Mouse (Mus musculus): ENCODE data around the gene Aox4. TPM values are rescaled to one million over a fixed set of nuclear protein-coding genes. Genes with fewer than 3 reads are reported as not detected.
A peak's percentile ranks its signal among the peaks of the same experiment; 100 is the strongest.

Aox4 gene
- total and polyA plus RNA-seq, 2 experiments from 2014 or later: not detected

- Histone ChIP-seq H3K4me1 (ENCODE audit: control insufficient read depth, insufficient read depth) (peaks cover 3% of the 10 kb centered on the region; the same call in 1 of the 2 replicates), H3K4me2 (ENCODE audit: low read depth, low read length) (no peak overlapping the region), H3K27ac (ENCODE audit: low read depth) (no peak overlapping the region), H3K9ac (replicated peaks; ENCODE audit: low read depth, low read length) (no peak overlapping the region), H3K9me3 (replicated peaks; ENCODE audit: control insufficient read depth, low read length) (no peaks in the 10 kb centered on the region), H3K4me3 (ENCODE audit: low read depth, low read length) (no peak overlapping the region), H3K27me3 (ENCODE audit: control insufficient read depth, insufficient read depth, low read length) (no peaks in the 10 kb centered on the region; the same call in 1 of the 2 replicates), H3K36me3 (replicated peaks; ENCODE audit: control insufficient read depth, insufficient read depth, low read length) (no peaks in the 10 kb centered on the region)
- ATAC-seq (ENCODE audit: insufficient read depth, low read depth) (no peak), DNase-seq (ENCODE audit: low spot score) (no peak)
- WGBS: 41% methylated on average over 13 of the region's 13 CpGs
- no peak for TF ChIP-seq EP300 (IDR thresholded peaks at IDR 0.05; ENCODE audit: low read depth)
- no peak for TF ChIP-seq CTCF (IDR thresholded peaks at IDR 0.05; ENCODE audit: low read depth)
Measured at GRCm38 (mm10) chr1:58291394-58292300, 81.5 kb downstream of the Aox4 start.

GRCm38 (mm10) chr1:58294730-58295129, 84.5 kb downstream of the Aox4 start:
- Histone ChIP-seq H3K9me3 (replicated peaks; ENCODE audit: control insufficient read depth, low read length) (no peaks in the 10 kb centered on the region), H3K4me1 (ENCODE audit: control insufficient read depth, insufficient read depth) (peaks cover 3% of the 10 kb centered on the region; the same call in 1 of the 2 replicates), H3K4me2 (ENCODE audit: low read depth, low read length) (no peak overlapping the region), H3K9ac (replicated peaks; ENCODE audit: low read depth, low read length) (no peak overlapping the region), H3K27me3 (ENCODE audit: control insufficient read depth, insufficient read depth, low read length) (no peaks in the 10 kb centered on the region; the same call in 1 of the 2 replicates), H3K4me3 (ENCODE audit: low read depth, low read length) (no peak overlapping the region), H3K27ac (ENCODE audit: low read depth) (no peak overlapping the region), H3K36me3 (replicated peaks; ENCODE audit: control insufficient read depth, insufficient read depth, low read length) (no peaks in the 10 kb centered on the region)
- ATAC-seq (ENCODE audit: insufficient read depth, low read depth) (no peak), DNase-seq (ENCODE audit: low spot score) (no peak)
- TF ChIP-seq EP300 (IDR thresholded peaks at IDR 0.05; ENCODE audit: low read depth): no peak
- no peak for TF ChIP-seq CTCF (IDR thresholded peaks at IDR 0.05; ENCODE audit: low read depth)
- 77% methylated on average over 5 of the region's 5 CpGs for WGBS

GRCm38 (mm10) chr1:58296278-58296677, 86.1 kb downstream of the Aox4 start:
- peaks cover 2% of the 10 kb centered on the region; the same call in 1 of the 2 replicates for H3K4me1 ChIP-seq (ENCODE audit: control insufficient read depth, insufficient read depth)
- no peak overlapping the region for H3K27ac ChIP-seq (ENCODE audit: low read depth)
- H3K9ac ChIP-seq (replicated peaks; ENCODE audit: low read depth, low read length): no peak overlapping the region
- no peak overlapping the region for H3K4me2 ChIP-seq (ENCODE audit: low read depth, low read length)
- H3K36me3 ChIP-seq (replicated peaks; ENCODE audit: control insufficient read depth, insufficient read depth, low read length): no peaks in the 10 kb centered on the region
- TF ChIP-seq CTCF (IDR thresholded peaks at IDR 0.05; ENCODE audit: low read depth): peak; percentile 87
- no peak for TF ChIP-seq EP300 (IDR thresholded peaks at IDR 0.05; ENCODE audit: low read depth)
- no peak overlapping the region for H3K4me3 ChIP-seq (ENCODE audit: low read depth, low read length)
- ATAC-seq (ENCODE audit: insufficient read depth, low read depth) (peak; percentile 47; the same call in 1 of the 2 replicates), DNase-seq (ENCODE audit: low spot score) (peak; percentile 77)
- no peaks in the 10 kb centered on the region for H3K9me3 ChIP-seq (replicated peaks; ENCODE audit: control insufficient read depth, low read length)
- H3K27me3 ChIP-seq (ENCODE audit: control insufficient read depth, insufficient read depth, low read length): no peaks in the 10 kb centered on the region; the same call in 1 of the 2 replicates
- 5% methylated on average over 7 of the region's 7 CpGs for WGBS

- Histone ChIP-seq H3K9ac (replicated peaks; ENCODE audit: low read depth, low read length) (no peak overlapping the region), H3K27me3 (ENCODE audit: control insufficient read depth, insufficient read depth, low read length) (no peaks in the 10 kb centered on the region; the same call in 1 of the 2 replicates), H3K4me1 (ENCODE audit: control insufficient read depth, insufficient read depth) (no peaks in the 10 kb centered on the region), H3K27ac (ENCODE audit: low read depth) (no peak overlapping the region), H3K4me2 (ENCODE audit: low read depth, low read length) (no peak overlapping the region), H3K36me3 (replicated peaks; ENCODE audit: control insufficient read depth, insufficient read depth, low read length) (no peaks in the 10 kb centered on the region), H3K4me3 (ENCODE audit: low read depth, low read length) (no peak overlapping the region), H3K9me3 (replicated peaks; ENCODE audit: control insufficient read depth, low read length) (no peaks in the 10 kb centered on the region)
- no peak for TF ChIP-seq CTCF (IDR thresholded peaks at IDR 0.05; ENCODE audit: low read depth)
- no peak for TF ChIP-seq EP300 (IDR thresholded peaks at IDR 0.05; ENCODE audit: low read depth)
- WGBS: 51% methylated on average over 4 of the region's 4 CpGs
- no peak for DNase-seq (ENCODE audit: low spot score)
- ATAC-seq (ENCODE audit: insufficient read depth, low read depth): no peak
Measured at GRCm38 (mm10) chr1:58296821-58297220, 86.6 kb downstream of the Aox4 start.

- no peaks in the 10 kb centered on the region for H3K4me1 ChIP-seq (ENCODE audit: control insufficient read depth, insufficient read depth)
- H3K9me3 ChIP-seq (replicated peaks; ENCODE audit: control insufficient read depth, low read length): no peaks in the 10 kb centered on the region
- H3K4me3 ChIP-seq (ENCODE audit: low read depth, low read length): no peak overlapping the region
- no peak for DNase-seq (ENCODE audit: low spot score)
- TF ChIP-seq CTCF (IDR thresholded peaks at IDR 0.05; ENCODE audit: low read depth): no peak
- TF ChIP-seq EP300 (IDR thresholded peaks at IDR 0.05; ENCODE audit: low read depth): no peak
- H3K36me3 ChIP-seq (replicated peaks; ENCODE audit: control insufficient read depth, insufficient read depth, low read length): no peaks in the 10 kb centered on the region
- H3K27ac ChIP-seq (ENCODE audit: low read depth): no peak overlapping the region
- 56% methylated on average over 6 of the region's 6 CpGs for WGBS
- no peaks in the 10 kb centered on the region for H3K27me3 ChIP-seq (ENCODE audit: control insufficient read depth, insufficient read depth, low read length)
- no peak for ATAC-seq (ENCODE audit: insufficient read depth, low read depth)
- no peak overlapping the region for H3K9ac ChIP-seq (replicated peaks; ENCODE audit: low read depth, low read length)
- H3K4me2 ChIP-seq (ENCODE audit: low read depth, low read length): no peak overlapping the region
Measured at GRCm38 (mm10) chr1:58298347-58298746, 88.2 kb downstream of the Aox4 start.

All from heart, postnatal 0 days (tissue).